Mouse (Mus musculus) forebrain, embryonic 15.5 days (tissue): Measurements from ENCODE around the gene Scnm1. TPM values are rescaled to one million over a fixed set of nuclear protein-coding genes. Genes with fewer than 3 reads are reported as not detected.

Experiments used
- ATAC-seq: fragments of 200-750 bp; cut with Nextera tagmentation; replicated peaks from 2 replicates; pipeline ENCODE4 v1.8.0; 2017; ENCODE audit warnings: mild to moderate bottlenecking, moderate TSS enrichment, moderate library complexity
- H3K27ac ChIP-seq: fragments of 300-500 bp; sonication (generic); replicated peaks from 2 replicates; pipeline ENCODE4 v1.5.1; 2015; ENCODE audit warnings: mild to moderate bottlenecking, inconsistent platforms
- H3K27me3 ChIP-seq: fragments of 300-500 bp; sonication (generic); 2 replicates; pipeline ENCODE4 v1.6.1; 2015; ENCODE audit warnings: inconsistent platforms
- H3K36me3 ChIP-seq: fragments of 300-500 bp; sonication (generic); 2 replicates; pipeline ENCODE4 v1.6.1; 2015; ENCODE audit warnings: mild to moderate bottlenecking, inconsistent platforms
- H3K4me1 ChIP-seq: fragments of 300-500 bp; sonication (generic); 2 replicates; pipeline ENCODE4 v1.6.1; 2015; ENCODE audit warnings: inconsistent platforms
- H3K4me2 ChIP-seq: fragments of 300-500 bp; sonication (generic); replicated peaks from 2 replicates; pipeline ENCODE4 v1.6.1; 2015; ENCODE audit warnings: mild to moderate bottlenecking, inconsistent platforms
- H3K4me3 ChIP-seq: fragments of 300-500 bp; sonication (generic); 2 replicates; pipeline ENCODE4 v1.5.1; 2015; ENCODE audit warnings: mild to moderate bottlenecking, inconsistent platforms
- H3K9ac ChIP-seq: fragments of 300-500 bp; sonication (generic); replicated peaks from 2 replicates; pipeline ENCODE4 v1.6.1; 2015; ENCODE audit warnings: mild to moderate bottlenecking, inconsistent platforms
- H3K9me3 ChIP-seq: fragments of 300-500 bp; sonication (generic); 2 replicates; pipeline ENCODE4 v1.6.1; 2016; ENCODE audit warnings: inconsistent platforms
- WGBS: fragments of 180-500 bp; shearing (Covaris S2); methylation state at CpG from one replicate; pipeline ENCODE4 v1.1.7; 2015; ENCODE audit warnings: mixed read lengths; 5-methylcytosine and 5-hydroxymethylcytosine counted together
- polyA plus RNA-seq: library from polyadenylated mRNA; unstranded; fragments of >200 nt; fragmentation: Nextera tagmentation; extraction: Ambion mirVana; gene quantifications from 2 replicates; pipeline ENCODE4 v1.2.1, GENCODE M21; 2015

The Scnm1 gene
- polyA plus RNA-seq = 105 and 108 TPM in 2 replicates

DNA sequence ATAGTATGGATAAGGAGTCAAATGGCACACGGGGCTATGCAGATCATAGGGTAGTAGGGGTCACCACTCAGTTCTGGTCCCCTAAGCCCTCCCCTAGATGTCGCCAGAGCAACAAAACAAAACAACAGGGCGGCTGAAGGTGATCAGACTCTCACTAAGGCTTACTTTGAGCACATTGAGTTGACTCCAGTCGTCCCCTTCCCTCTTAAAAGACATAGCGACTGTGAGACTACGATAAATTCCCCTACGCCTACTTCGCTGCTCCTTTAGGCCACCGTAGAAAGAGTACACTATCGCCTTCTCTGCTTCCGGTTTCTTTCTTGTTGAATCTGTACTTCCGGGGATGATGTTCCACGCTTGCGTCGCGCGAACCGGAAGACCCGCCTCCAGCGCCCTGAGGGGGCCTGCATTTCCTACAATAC, at the start of gene Scnm1, which contains the start of gene Lysmd1:
Gene Scnm1 (minus strand): TSS at position 332 of the 422 bp plus-strand sequence.
Gene Lysmd1 (plus strand): TSS at position 409 of the 422 bp plus-strand sequence.
- under 1% methylated on average over 20 of the region's 20 CpGs for WGBS

DNA sequence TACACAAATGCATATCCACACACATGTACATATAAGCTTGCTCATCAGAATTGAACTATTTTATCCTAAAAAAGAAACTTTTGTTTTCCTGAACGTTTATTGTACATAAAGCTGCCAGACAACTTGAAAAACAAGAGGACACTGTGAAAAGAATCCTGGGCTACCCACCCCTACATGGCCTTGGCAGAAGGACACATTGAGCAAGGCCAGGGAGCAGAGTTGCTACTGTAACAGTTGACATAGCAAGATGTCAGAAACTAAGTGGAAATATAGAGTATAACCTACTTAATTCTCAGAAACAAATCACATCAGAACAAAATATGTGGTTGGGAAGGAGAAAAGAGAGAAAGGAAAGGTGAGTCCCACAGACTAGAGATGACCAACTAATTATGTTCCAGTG, 48.0 kb upstream of the Scnm1 start:
- no peaks in the 10 kb centered on the region for H3K9me3 ChIP-seq
- H3K4me1 ChIP-seq = no peaks in the 10 kb centered on the region
- no peak overlapping the region for H3K9ac ChIP-seq
- no peak overlapping the region for H3K4me2 ChIP-seq
- H3K27ac ChIP-seq = no peak overlapping the region
- no peak overlapping the region for H3K4me3 ChIP-seq
- H3K36me3 ChIP-seq = peaks cover 13% of the 10 kb centered on the region; the same call in 1 of the 2 replicates
- 58% methylated on average over 1 of the region's 1 CpGs for WGBS
- H3K27me3 ChIP-seq = no peaks in the 10 kb centered on the region
- no peak for ATAC-seq

More for the DNA sequence above, at the start of gene Scnm1, which contains the start of gene Lysmd1:
- peak; percentile 96 for ATAC-seq
- peaks cover 22% of the 10 kb centered on the region for H3K36me3 ChIP-seq
- no peaks in the 10 kb centered on the region for H3K27me3 ChIP-seq
- peak within 1 kb of the TSS; percentile 90 for H3K4me2 ChIP-seq
- H3K9ac ChIP-seq = peak within 1 kb of the TSS; percentile 76
- peak within 1 kb of the TSS; percentile 68 for H3K4me3 ChIP-seq
- H3K27ac ChIP-seq = peak within 1 kb of the TSS; percentile 79
- peaks cover 21% of the 10 kb centered on the region for H3K4me1 ChIP-seq
- no peaks in the 10 kb centered on the region for H3K9me3 ChIP-seq

DNA sequence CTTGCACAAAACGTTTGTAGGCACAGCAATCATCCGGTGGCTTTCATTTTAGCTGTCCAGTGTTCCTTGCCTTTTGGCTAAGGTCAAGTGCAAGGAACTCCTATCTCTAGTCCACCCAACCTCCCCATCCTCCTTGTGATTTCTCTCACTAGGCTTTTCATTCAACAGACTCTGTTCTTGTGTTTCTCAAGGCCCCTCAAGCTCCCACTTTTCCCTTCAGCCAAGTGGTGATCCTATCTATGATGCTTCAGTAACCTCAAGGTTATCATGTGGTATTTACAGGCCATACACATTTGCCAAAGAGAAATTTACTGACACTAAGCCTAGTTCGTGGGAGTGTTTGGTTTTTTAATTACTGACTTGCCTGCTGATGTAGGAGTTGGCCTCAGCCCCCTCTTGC, 46.1 kb upstream of the Scnm1 start:
- H3K4me2 ChIP-seq = no peak overlapping the region
- H3K4me1 ChIP-seq = no peaks in the 10 kb centered on the region
- 75% methylated on average over 3 of the region's 3 CpGs for WGBS
- no peak overlapping the region for H3K9ac ChIP-seq
- H3K9me3 ChIP-seq = no peaks in the 10 kb centered on the region
- H3K36me3 ChIP-seq = peaks cover 3% of the 10 kb centered on the region; the same call in 1 of the 2 replicates
- ATAC-seq = no peak
- H3K27me3 ChIP-seq = no peaks in the 10 kb centered on the region
- H3K27ac ChIP-seq = no peak overlapping the region
- no peak overlapping the region for H3K4me3 ChIP-seq

DNA sequence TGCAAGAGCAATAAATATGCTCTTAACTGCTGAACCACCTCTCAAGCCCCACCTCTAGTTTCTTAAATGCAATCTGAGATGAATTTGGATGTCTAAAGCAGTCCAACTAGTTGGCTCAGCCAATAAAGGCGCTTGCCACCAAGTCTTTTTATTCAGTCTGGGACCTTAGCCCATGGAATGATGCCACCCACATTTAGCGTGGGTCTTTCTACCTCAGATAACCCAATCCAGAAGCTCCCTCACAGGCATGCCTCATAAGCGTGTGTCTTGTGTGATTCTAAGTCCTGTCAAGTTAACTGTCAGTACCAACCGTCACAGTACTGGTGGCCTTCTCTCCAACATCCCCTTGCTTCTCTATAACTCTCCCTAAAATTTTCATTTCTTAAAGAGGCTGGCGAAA, 45.1 kb upstream of the Scnm1 start:
- 75% methylated on average over 5 of the region's 5 CpGs for WGBS
- no peak overlapping the region for H3K4me3 ChIP-seq
- no peak overlapping the region for H3K4me2 ChIP-seq
- H3K27ac ChIP-seq = no peak overlapping the region
- no peak overlapping the region for H3K9ac ChIP-seq
- ATAC-seq = no peak
- H3K4me1 ChIP-seq = peaks cover 2% of the 10 kb centered on the region
- no peaks in the 10 kb centered on the region; the same call in 1 of the 2 replicates for H3K27me3 ChIP-seq
- peaks cover 1% of the 10 kb centered on the region; the same call in 1 of the 2 replicates for H3K36me3 ChIP-seq
- no peaks in the 10 kb centered on the region for H3K9me3 ChIP-seq

DNA sequence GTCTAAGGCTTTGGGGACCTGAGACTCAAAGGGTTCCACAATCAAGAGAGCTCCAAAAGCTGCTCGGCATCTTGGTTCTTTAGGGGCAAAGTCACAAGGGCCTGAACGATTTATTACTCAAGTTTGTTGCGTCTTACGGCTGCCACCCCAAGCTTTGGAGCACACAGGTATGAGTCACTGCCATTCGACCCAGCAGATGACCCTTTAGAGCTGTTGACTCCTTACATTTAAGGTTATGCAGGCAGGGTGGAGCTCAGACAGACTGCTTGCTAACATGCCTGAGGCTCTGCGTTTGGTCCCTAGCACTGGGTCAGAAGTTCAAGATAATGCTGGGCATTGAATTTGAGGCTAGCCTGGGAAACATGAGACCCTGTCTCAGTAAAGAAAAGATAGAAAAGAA, 43.8 kb upstream of the Scnm1 start:
- ATAC-seq = no peak
- 83% methylated on average over 6 of the region's 6 CpGs for WGBS
- Histone ChIP-seq H3K9me3 (no peaks in the 10 kb centered on the region), H3K4me2 (no peak overlapping the region), H3K36me3 (peaks cover 11% of the 10 kb centered on the region), H3K9ac (no peak overlapping the region), H3K4me3 (no peak overlapping the region), H3K27me3 (peaks cover 7% of the 10 kb centered on the region), H3K27ac (no peak overlapping the region), H3K4me1 (peaks cover 12% of the 10 kb centered on the region)

DNA sequence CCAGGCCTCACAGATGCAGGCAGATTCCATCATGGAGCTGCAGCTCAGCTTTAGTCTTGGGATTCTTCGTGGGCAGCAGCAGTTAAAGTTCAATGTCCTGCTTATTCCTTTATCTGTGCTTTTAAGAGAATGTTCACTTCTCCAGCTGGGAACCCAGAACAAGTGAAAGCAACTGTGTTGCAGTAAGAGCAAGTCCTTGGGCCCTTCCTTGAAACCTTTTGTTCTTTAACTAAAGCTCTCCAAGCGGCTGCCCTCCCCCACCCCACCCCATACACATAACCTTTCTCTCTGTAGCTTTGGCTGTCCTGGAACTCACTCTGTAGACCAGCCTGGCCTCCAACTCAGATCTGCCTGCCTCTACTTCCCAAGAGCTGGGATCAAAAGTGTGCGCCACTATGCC, 42.7 kb upstream of the Scnm1 start:
- Histone ChIP-seq H3K27me3 (peaks cover 18% of the 10 kb centered on the region), H3K4me2 (no peak overlapping the region), H3K36me3 (peaks cover 22% of the 10 kb centered on the region), H3K4me1 (peaks cover 15% of the 10 kb centered on the region), H3K4me3 (no peak overlapping the region), H3K9ac (no peak overlapping the region), H3K9me3 (no peaks in the 10 kb centered on the region), H3K27ac (no peak overlapping the region)
- WGBS = 53% methylated on average over 3 of the region's 3 CpGs
- ATAC-seq = no peak

DNA sequence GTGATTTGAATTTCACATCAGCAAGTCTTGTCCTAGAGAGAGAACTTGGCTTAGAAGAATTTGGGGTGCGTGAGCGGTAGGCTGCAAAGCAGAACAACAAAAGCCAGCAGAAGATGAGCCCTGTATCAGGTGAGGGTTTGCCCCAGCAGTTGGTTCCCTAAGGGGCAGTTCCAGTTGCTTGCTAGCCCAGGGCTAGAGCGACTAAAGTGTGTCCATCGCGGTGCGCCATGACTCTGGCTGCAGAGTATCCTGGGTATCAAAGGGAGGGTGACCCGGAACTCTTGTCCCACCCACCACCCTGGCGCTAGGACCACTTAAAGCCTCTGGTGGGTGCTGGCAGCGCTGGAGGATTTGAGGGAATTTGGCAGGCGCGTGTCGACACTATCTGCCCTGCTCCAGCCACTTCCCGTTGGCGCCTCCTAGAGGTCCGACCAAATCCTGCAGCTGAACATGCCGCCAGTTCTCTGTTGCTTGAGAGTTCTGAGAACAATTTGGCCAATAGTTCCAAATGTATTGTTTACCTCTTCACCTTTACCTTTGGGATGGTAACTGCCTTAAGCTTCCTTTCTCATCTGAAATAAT, 40.3 kb upstream of the Scnm1 start:
- Histone ChIP-seq H3K4me3 (no peak overlapping the region), H3K4me2 (peak overlapping the region; percentile 35; the same call in 1 of the 2 replicates), H3K4me1 (peaks cover 15% of the 10 kb centered on the region), H3K27me3 (peaks cover 40% of the 10 kb centered on the region), H3K9me3 (no peaks in the 10 kb centered on the region), H3K36me3 (peaks cover 45% of the 10 kb centered on the region), H3K9ac (peak overlapping the region; percentile 33; the same call in 1 of the 2 replicates), H3K27ac (no peak overlapping the region; the same call in 1 of the 2 replicates)
- ATAC-seq = peak; percentile 39; the same call in 1 of the 2 replicates
- WGBS = 4% methylated on average over 16 of the region's 16 CpGs

DNA sequence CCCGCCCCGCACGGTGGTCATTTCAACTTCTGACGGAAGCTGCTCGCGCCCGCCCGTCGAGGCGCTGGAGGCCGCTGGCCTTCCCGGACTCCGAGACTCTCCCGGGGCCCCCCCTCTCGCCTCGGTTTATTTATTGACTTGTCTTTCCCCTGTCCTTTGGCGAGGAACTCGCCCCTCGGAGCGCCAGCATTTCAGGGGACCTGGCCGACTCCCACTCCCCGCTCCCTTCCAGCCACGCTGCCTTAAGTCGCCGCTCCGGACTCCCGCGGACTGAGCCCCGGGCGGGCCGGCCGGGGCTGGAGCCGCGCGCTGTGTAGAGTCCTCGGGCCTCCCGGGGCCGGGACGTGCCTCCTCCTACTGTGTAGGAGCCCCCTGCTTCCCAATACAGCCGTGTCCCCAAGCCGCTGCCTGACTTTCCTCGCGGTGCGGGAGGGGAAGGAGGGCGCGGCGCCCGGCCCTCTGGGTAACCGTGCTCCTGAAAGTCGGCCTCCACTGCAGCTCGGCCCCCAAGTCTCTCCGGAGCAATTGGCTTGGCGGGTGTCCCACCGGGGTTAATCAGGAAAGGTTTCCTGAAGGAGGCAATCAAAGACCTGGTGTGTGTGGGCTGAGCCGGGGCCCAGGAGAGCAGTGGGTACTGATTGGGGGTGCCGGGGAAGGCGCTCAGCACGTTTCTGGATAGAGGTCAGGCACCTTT, 39.6 kb upstream of the Scnm1 start:
- H3K27ac ChIP-seq = no peak overlapping the region; the same call in 1 of the 2 replicates
- H3K4me1 ChIP-seq = peaks cover 15% of the 10 kb centered on the region
- peak overlapping the region; percentile 35 for H3K4me2 ChIP-seq
- WGBS = 4% methylated on average over 58 of the region's 58 CpGs
- H3K36me3 ChIP-seq = peaks cover 52% of the 10 kb centered on the region
- 0 out of 2 replicates have a peak, but pooled peaks have one; percentile 20 for ATAC-seq
- peak overlapping the region; percentile 33; the same call in 1 of the 2 replicates for H3K9ac ChIP-seq
- H3K4me3 ChIP-seq = peak overlapping the region; percentile 18; the same call in 1 of the 2 replicates
- H3K27me3 ChIP-seq = peaks cover 43% of the 10 kb centered on the region
- H3K9me3 ChIP-seq = no peaks in the 10 kb centered on the region

DNA sequence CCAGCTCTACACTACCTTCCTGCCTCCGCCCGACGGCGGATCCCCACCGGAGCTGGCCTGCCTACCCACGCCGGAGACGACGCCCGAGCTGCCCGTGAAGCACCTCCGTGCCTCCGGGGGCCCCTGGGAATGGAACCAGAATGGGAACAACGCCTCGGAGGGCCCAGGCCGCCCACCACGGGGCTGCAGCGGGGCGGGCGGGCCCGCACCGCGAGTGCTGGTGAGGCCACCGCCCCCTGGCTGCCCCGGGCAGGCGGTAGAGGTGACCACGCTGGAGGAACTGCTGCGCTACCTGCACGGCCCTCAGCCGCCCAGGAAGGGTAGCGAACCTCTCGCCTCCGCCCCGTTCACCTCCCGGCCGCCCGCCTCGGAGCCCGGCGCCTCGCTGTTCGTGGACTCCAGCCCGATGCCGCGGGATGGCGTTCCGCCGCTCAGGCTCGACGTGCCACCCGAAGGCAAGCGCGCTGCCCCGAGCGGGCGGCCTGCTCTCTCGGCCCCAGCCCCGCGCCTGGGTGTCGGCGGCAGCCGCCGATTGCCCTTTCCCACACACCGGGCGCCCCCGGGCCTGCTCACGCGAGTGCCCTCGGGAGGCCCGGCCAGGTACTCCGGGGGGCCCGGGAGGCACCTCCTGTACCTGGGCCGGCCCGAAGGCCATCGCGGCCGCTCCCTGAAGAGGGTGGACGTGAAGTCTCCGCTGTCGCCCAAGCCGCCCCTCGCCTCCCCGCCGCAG, 38.9 kb upstream of the Scnm1 start:
- no peak overlapping the region for H3K4me2 ChIP-seq
- H3K27me3 ChIP-seq = peaks cover 43% of the 10 kb centered on the region

DNA sequence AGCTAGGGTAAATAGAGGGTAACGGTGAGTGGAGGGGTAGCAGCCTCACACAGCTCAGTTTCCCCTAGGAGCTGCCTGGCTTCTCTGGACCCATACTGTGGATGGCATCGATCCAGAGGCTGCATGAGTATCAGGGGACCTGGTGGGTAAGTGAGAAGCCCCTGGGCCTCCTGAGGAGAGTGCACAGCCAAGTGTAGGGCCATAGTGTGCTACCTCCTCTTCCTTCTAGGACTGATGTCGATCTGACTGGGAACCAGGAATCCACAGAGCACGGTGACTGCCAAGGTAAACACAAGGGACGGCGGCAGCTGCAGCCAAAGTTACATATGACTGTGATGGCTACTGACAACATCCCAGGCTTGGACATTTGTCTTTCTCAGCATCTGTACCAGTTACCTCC, 37.3 kb upstream of the Scnm1 start:
- peaks cover 43% of the 10 kb centered on the region for H3K27me3 ChIP-seq
- no peak for ATAC-seq
- H3K4me1 ChIP-seq = peaks cover 15% of the 10 kb centered on the region
- H3K36me3 ChIP-seq = peaks cover 74% of the 10 kb centered on the region
- H3K27ac ChIP-seq = no peak overlapping the region
- no peak overlapping the region for H3K4me2 ChIP-seq
- H3K9me3 ChIP-seq = no peaks in the 10 kb centered on the region
- no peak overlapping the region for H3K4me3 ChIP-seq
- H3K9ac ChIP-seq = no peak overlapping the region
- WGBS = 85% methylated on average over 6 of the region's 6 CpGs

More for the DNA sequence above, 38.9 kb upstream of the Scnm1 start:
- Histone ChIP-seq H3K4me1 (peaks cover 15% of the 10 kb centered on the region), H3K4me3 (peak overlapping the region; percentile 18; the same call in 1 of the 2 replicates), H3K36me3 (peaks cover 59% of the 10 kb centered on the region), H3K9me3 (no peaks in the 10 kb centered on the region), H3K27ac (no peak overlapping the region), H3K9ac (no peak overlapping the region)
- no peak for ATAC-seq
- WGBS = 14% methylated on average over 72 of the region's 84 CpGs

DNA sequence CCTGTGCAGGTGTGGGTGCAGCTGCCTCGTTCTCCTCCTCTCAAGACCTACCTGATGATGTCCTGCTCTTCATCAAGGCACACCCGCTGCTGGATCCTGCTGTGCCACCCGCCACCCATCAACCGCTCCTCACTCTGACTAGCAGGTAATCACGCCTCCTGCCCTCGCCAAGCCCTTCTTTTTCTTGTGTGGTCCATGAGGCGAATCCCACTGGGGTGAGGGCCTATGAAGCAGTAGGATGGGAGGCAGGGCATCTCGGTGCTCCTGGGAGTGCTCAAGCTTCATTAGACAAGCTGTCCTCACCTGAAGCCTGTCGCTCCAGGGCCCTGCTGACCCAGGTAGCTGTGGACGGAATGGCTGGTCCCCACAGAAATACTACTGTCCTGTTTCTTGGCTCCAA, 36.2 kb upstream of the Scnm1 start:
- Histone ChIP-seq H3K9me3 (no peaks in the 10 kb centered on the region), H3K9ac (no peak overlapping the region), H3K36me3 (peaks cover 83% of the 10 kb centered on the region), H3K4me3 (no peak overlapping the region), H3K4me1 (peaks cover 15% of the 10 kb centered on the region), H3K4me2 (no peak overlapping the region), H3K27ac (no peak overlapping the region), H3K27me3 (peaks cover 43% of the 10 kb centered on the region)
- WGBS = 90% methylated on average over 10 of the region's 10 CpGs
- no peak for ATAC-seq

DNA sequence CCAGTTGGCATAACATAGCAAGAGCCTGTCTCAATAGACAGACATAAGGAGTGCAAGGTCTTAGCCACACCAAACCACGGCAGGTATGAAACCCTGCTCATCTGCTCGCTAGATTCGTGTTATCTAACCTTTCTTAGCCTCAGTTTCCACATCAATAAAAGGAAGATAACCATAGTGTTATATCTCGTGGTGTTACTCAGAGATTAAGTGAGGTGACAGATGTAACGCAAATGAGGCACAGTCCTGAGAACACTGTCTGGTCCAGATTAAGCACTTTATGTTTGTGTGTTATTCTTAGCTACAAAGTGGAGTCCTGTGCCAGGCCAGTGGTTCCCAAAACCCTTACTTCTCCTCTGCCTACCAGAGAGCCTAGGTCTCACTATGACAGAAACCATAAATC, 31.0 kb upstream of the Scnm1 start:
- Histone ChIP-seq H3K36me3 (peaks cover 53% of the 10 kb centered on the region), H3K27me3 (peaks cover 8% of the 10 kb centered on the region), H3K27ac (no peak overlapping the region), H3K4me2 (no peak overlapping the region), H3K9ac (no peak overlapping the region), H3K4me3 (no peak overlapping the region), H3K4me1 (peaks cover 30% of the 10 kb centered on the region), H3K9me3 (no peaks in the 10 kb centered on the region)
- ATAC-seq = no peak
- 91% methylated on average over 5 of the region's 5 CpGs for WGBS
